Mouse (Mus musculus) embryonic fibroblast, embryonic 13.5 days (primary cell): ENCODE results near the gene Serpina12.

ENCODE experiments used
- CTCF ChIP-seq: IDR thresholded peaks from 2 replicates; pipeline ENCODE4 v1.5.1; 2011; ENCODE audit warnings: mild to moderate bottlenecking, control low read depth, low read length, moderate library complexity, borderline replicate concordance; ENCODE audit not compliant: insufficient read depth
- POLR2A ChIP-seq: IDR thresholded peaks from 2 replicates; pipeline ENCODE4 v1.6.1; 2011; ENCODE audit warnings: low read depth, mild to moderate bottlenecking, control low read depth, low read length, moderate library complexity

GRCm38 (mm10) chr12:104064996-104065395 is 20.8 kb upstream of the Serpina12 start:
- TF ChIP-seq CTCF, result no peak
- peak; percentile 23; the same call in 1 of the 2 replicates for TF ChIP-seq POLR2A
